Mouse (Mus musculus): Measurements from ENCODE around the gene Arpc5l. TPM values are rescaled to one million over a fixed set of nuclear protein-coding genes. Genes with fewer than 3 reads are reported as not detected.
A peak's percentile ranks its signal among the peaks of the same experiment; 100 is the strongest.
"Not testable (repeated sequence)": the region's sequence is repeated elsewhere in the genome, so short reads cannot be mapped to it uniquely, and the experiment has no call there.

The Arpc5l gene
- total RNA-seq, 2 experiments from 2014 or later: 92.9 to 106 TPM

GRCm38 (mm10) chr2:38999910-39000586 lies 5.1 kb upstream of the Arpc5l start:
- no peak for DNase-seq

- DNase-seq: no peak
These were observed 4.6 kb upstream of the Arpc5l start for GRCm38 (mm10) chr2:39000587-39000919.

GRCm38 (mm10) chr2:39001866-39002265 lies 3.3 kb upstream of the Arpc5l start:
- no peak for DNase-seq

- DNase-seq: no peak
These were observed 2.0 kb upstream of the Arpc5l start for GRCm38 (mm10) chr2:39003106-39003505.

GRCm38 (mm10) chr2:39003512-39003911 lies 1.6 kb upstream of the Arpc5l start:
- no peak for DNase-seq

GRCm38 (mm10) chr2:39004372-39004771 lies 776 bp upstream of the Arpc5l start:
- DNase-seq: no peak

GRCm38 (mm10) chr2:39005574-39006079 lies 479 bp downstream of the Arpc5l start, which contains the start of gene Rpl35:
Rpl35 (minus strand) TSS chr2:39005624.
- DNase-seq: no peak

- DNase-seq: no peak
These were observed 1.1 kb downstream of the Arpc5l start for GRCm38 (mm10) chr2:39006149-39006730.

GRCm38 (mm10) chr2:39007865-39008264 lies 2.7 kb downstream of the Arpc5l start:
- DNase-seq: peak; percentile 95 to 97

GRCm38 (mm10) chr2:39008350-39008851 lies 3.3 kb downstream of the Arpc5l start:
- no peak for DNase-seq

- no peak for DNase-seq
These were observed 3.8 kb downstream of the Arpc5l start for GRCm38 (mm10) chr2:39008954-39009365.

GRCm38 (mm10) chr2:39010144-39010543 lies 5.0 kb downstream of the Arpc5l start:
- DNase-seq: not testable (repeated sequence)

GRCm38 (mm10) chr2:39011264-39011663 lies 6.1 kb downstream of the Arpc5l start:
- DNase-seq: no peak

- no peak for DNase-seq
These were observed 6.8 kb downstream of the Arpc5l start for GRCm38 (mm10) chr2:39011971-39012370.

GRCm38 (mm10) chr2:39012768-39013279 lies 7.7 kb downstream of the Arpc5l start:
- DNase-seq: no peak

GRCm38 (mm10) chr2:39016581-39016980 lies 11.4 kb downstream of the Arpc5l start:
- no peak for DNase-seq

- DNase-seq: no peak
These were observed 14.9 kb downstream of the Arpc5l start for GRCm38 (mm10) chr2:39020004-39020403.

- DNase-seq: no peak
These were observed 26.5 kb downstream of the Arpc5l start for GRCm38 (mm10) chr2:39031611-39032010.

- DNase-seq: no peak
These were observed 35.1 kb downstream of the Arpc5l start for GRCm38 (mm10) chr2:39040215-39040614.

- DNase-seq: no peak
These were observed 43.4 kb downstream of the Arpc5l start for GRCm38 (mm10) chr2:39048515-39048914.

- DNase-seq: no peak
These were observed 59.7 kb downstream of the Arpc5l start for GRCm38 (mm10) chr2:39064687-39065399.
